Mouse (Mus musculus): ENCODE results near the gene B3gnt6. TPM values are rescaled to one million over a fixed set of nuclear protein-coding genes. Genes with fewer than 3 reads are reported as not detected.

Gene B3gnt6
- total RNA-seq, 1 experiment, result 0.09 TPM

DNA sequence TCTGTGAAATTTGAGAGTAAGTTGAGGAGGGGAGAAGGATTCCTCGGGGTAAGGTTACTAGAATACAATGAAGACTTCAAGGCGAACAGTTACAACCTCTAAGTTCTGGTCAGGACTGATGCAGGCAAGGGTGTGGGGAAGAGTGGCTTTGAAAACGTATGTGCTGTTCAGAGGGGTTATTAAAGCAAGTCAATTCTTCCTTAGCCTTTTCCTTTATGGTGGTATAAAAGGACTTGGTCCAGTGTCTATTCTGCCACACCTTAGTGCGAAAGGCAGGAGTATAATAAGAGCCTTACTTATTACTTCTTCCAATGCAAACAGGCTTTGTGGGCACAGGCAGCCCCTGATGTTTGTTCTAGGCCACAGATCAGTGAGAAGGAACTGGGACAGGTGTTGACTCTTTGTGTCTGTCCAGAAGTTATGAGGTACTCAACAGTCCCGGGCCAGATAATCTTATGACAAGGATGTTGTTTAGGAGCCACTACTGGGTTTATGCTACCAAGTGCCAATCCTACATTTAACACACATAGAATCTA is 2.3 kb upstream of the B3gnt6 start:
- no peak overlapping the region for H3K9ac ChIP-seq (ENCODE audit: insufficient read depth, low read depth, low read length, poor library complexity, severe bottlenecking)
- in situ Hi-C loops (cut with MboI; ENCODE audit: low sequenced_read_pairs in 2 of 2, unreplicated experiment in 2 of 2), result no loop called here
- H3K4me1 ChIP-seq (ENCODE audit: control insufficient read depth in 2 of 2, insufficient read depth in 2 of 2, low read length in 2 of 2, poor library complexity in 1 of 2), result no peaks in the 10 kb centered on the region
- no peak for DNase-seq (ENCODE audit: low read depth, low spot score)
- no peaks in the 10 kb centered on the region for H3K36me3 ChIP-seq (ENCODE audit: control insufficient read depth, insufficient read depth, low read length, poor library complexity, severe bottlenecking)
- no peak overlapping the region for H3K27ac ChIP-seq (ENCODE audit: insufficient read depth, low read depth, low read length, poor library complexity, severe bottlenecking)
- H3K4me3 ChIP-seq (ENCODE audit: insufficient read depth in 1 of 2, low read depth in 1 of 2, low read length in 2 of 2, poor library complexity in 1 of 2, severe bottlenecking in 1 of 2), result no peak overlapping the region
- TF ChIP-seq ZC3H11A (IDR thresholded peaks at IDR 0.05; ENCODE audit: borderline replicate concordance, low read depth, low read length) (no peak), CHD2 (IDR thresholded peaks at IDR 0.05; ENCODE audit: low read depth, low read length) (no peak), HCFC1 (IDR thresholded peaks at IDR 0.05; ENCODE audit: borderline replicate concordance, insufficient read depth, low read length) (no peak), ZNF384 (IDR thresholded peaks at IDR 0.05; ENCODE audit: low read depth, low read length) (no peak), MAFK (IDR thresholded peaks at IDR 0.05; ENCODE audit: insufficient read depth, low read depth, low read length) (no peak)
- no peaks in the 10 kb centered on the region for H3K9me3 ChIP-seq (ENCODE audit: control insufficient read depth, insufficient read depth, low read depth, low read length)

DNA sequence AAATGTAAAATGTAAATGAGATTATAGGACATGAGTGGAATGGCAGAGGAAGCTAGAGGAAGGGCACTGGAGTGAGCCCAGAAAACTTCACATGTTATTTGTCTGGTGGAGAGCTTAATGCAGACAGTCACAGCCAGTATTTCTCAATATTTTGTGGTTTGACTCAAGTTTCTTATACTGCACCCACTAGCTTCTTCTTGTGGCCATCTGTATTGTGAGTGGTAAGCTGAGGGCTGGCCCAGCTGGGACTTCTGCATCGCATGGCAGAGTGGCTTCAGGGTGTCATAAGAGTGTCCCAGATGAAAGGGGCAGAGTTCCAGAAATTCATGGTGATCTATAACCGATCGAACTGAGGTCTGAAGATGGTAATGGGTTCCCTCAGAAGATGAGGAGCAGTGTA is 1.1 kb upstream of the B3gnt6 start:
- Histone ChIP-seq H3K4me1 (ENCODE audit: control insufficient read depth in 2 of 2, insufficient read depth in 2 of 2, low read length in 2 of 2, poor library complexity in 1 of 2) (no peaks in the 10 kb centered on the region), H3K36me3 (ENCODE audit: control insufficient read depth, insufficient read depth, low read length, poor library complexity, severe bottlenecking) (no peaks in the 10 kb centered on the region), H3K4me3 (ENCODE audit: insufficient read depth in 1 of 2, low read depth in 1 of 2, low read length in 2 of 2, poor library complexity in 1 of 2, severe bottlenecking in 1 of 2) (no peak overlapping the region), H3K9ac (ENCODE audit: insufficient read depth, low read depth, low read length, poor library complexity, severe bottlenecking) (no peak overlapping the region), H3K9me3 (ENCODE audit: control insufficient read depth, insufficient read depth, low read depth, low read length) (no peaks in the 10 kb centered on the region), H3K27ac (ENCODE audit: insufficient read depth, low read depth, low read length, poor library complexity, severe bottlenecking) (no peak overlapping the region)
- in situ Hi-C loops (cut with MboI; ENCODE audit: low sequenced_read_pairs in 2 of 2, unreplicated experiment in 2 of 2), result no loop called here
- no peak for DNase-seq (ENCODE audit: low read depth, low spot score)
- TF ChIP-seq ZC3H11A (IDR thresholded peaks at IDR 0.05; ENCODE audit: borderline replicate concordance, low read depth, low read length) (no peak), MAFK (IDR thresholded peaks at IDR 0.05; ENCODE audit: insufficient read depth, low read depth, low read length) (no peak), HCFC1 (IDR thresholded peaks at IDR 0.05; ENCODE audit: borderline replicate concordance, insufficient read depth, low read length) (no peak), ZNF384 (IDR thresholded peaks at IDR 0.05; ENCODE audit: low read depth, low read length) (no peak), CHD2 (IDR thresholded peaks at IDR 0.05; ENCODE audit: low read depth, low read length) (no peak)

DNA sequence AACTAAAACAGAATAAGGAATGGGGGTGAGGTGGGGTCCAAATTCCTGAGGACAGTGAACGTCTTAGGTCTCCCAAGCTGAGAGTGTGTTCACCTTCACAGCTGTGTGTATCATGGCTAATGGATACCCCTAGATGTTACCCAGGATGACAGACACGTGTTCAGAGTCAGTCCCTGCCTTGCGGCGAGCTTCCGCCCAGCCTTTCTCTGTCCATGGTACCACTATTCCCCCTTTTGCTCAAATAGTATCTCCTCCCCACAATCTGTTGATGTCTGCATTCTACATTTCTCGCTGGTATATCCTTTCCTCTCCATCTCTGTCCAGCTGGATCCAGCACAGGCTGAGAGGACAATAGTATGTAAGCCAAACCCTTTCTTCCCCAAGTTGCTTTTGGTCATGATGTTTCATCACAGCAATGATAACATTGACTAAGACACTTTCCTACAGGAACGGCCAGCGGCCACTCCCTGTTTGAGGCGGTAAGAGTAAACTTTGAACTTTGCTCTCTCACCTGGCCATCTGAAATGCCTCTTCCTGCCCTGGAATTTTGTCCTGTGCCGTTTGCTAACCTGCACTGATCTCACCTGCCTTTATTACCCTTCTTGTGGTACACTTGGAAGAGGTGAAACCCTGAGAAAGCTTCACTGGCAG is 4.0 kb downstream of the B3gnt6 start:
- DNase-seq (ENCODE audit: low read depth, low spot score), result no peak
- in situ Hi-C loops (cut with MboI; ENCODE audit: low sequenced_read_pairs in 2 of 2, unreplicated experiment in 2 of 2), result no loop called here
- 0 out of 2 replicates have a peak, but pooled peaks have one; percentile 16 for TF ChIP-seq MAFK (IDR thresholded peaks at IDR 0.05; ENCODE audit: insufficient read depth, low read depth, low read length)
- TF ChIP-seq CHD2 (IDR thresholded peaks at IDR 0.05; ENCODE audit: low read depth, low read length), result no peak
- no peak overlapping the region for H3K4me3 ChIP-seq (ENCODE audit: insufficient read depth in 1 of 2, low read depth in 1 of 2, low read length in 2 of 2, poor library complexity in 1 of 2, severe bottlenecking in 1 of 2)
- H3K9ac ChIP-seq (ENCODE audit: insufficient read depth, low read depth, low read length, poor library complexity, severe bottlenecking), result no peak overlapping the region
- no peaks in the 10 kb centered on the region for H3K36me3 ChIP-seq (ENCODE audit: control insufficient read depth, insufficient read depth, low read length, poor library complexity, severe bottlenecking)
- no peaks in the 10 kb centered on the region for H3K9me3 ChIP-seq (ENCODE audit: control insufficient read depth, insufficient read depth, low read depth, low read length)
- H3K4me1 ChIP-seq (ENCODE audit: control insufficient read depth in 2 of 2, insufficient read depth in 2 of 2, low read length in 2 of 2, poor library complexity in 1 of 2), result no peaks in the 10 kb centered on the region; a peak in 1 of 4 replicates
- H3K27ac ChIP-seq (ENCODE audit: insufficient read depth, low read depth, low read length, poor library complexity, severe bottlenecking), result no peak overlapping the region

DNA sequence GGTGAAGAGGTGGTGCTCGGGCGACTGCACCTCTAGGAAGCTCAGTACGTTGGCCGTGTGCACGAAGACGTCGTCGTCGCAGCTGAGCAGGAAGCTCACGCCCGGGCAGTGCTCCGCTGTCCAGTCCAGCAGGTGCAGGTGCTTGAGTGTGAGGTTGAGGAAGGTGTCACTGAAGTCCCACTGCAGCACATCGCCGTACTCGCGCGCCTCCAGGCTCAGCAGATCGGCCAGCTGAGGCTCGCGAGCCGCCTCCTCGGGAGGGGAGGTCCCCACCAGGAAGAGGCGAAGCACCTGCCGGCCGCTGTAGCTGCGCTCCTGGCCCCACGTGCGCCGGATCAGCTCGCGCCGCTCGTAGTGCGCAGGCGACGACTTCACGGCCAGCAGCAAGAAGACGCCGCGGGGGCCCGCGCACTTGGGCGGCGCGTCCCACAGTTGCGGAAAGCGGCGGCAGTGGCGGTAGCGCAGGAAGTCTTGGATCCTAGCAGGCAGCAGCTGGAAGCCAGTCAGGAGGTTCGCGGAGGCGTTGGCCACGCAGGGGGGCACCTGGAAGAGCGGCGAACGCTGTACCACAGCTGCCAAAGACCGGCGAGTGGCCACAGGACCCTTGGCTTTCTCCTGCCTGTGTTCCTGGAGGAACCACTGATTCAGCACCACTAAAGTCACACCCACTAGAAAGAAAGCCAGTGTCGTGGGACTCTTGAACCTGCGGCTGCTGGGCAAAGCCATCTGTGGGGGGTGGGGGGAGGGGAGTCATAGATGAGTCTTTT is 5.1 kb downstream of the B3gnt6 start:
- in situ Hi-C loops (cut with MboI; ENCODE audit: low sequenced_read_pairs in 2 of 2, unreplicated experiment in 2 of 2), result no loop called here
- H3K27ac ChIP-seq (ENCODE audit: insufficient read depth, low read depth, low read length, poor library complexity, severe bottlenecking), result no peak overlapping the region

More for the DNA sequence above, 5.1 kb downstream of the B3gnt6 start:
- no peak overlapping the region for H3K9ac ChIP-seq (ENCODE audit: insufficient read depth, low read depth, low read length, poor library complexity, severe bottlenecking)
- H3K9me3 ChIP-seq (ENCODE audit: control insufficient read depth, insufficient read depth, low read depth, low read length), result no peaks in the 10 kb centered on the region
- TF ChIP-seq CHD2 (IDR thresholded peaks at IDR 0.05; ENCODE audit: low read depth, low read length) (no peak), HCFC1 (IDR thresholded peaks at IDR 0.05; ENCODE audit: borderline replicate concordance, insufficient read depth, low read length) (no peak), ZNF384 (IDR thresholded peaks at IDR 0.05; ENCODE audit: low read depth, low read length) (no peak), ZC3H11A (IDR thresholded peaks at IDR 0.05; ENCODE audit: borderline replicate concordance, low read depth, low read length) (no peak), MAFK (IDR thresholded peaks at IDR 0.05; ENCODE audit: insufficient read depth, low read depth, low read length) (no peak)
- no peak for DNase-seq (ENCODE audit: low read depth, low spot score)
- H3K36me3 ChIP-seq (ENCODE audit: control insufficient read depth, insufficient read depth, low read length, poor library complexity, severe bottlenecking), result no peaks in the 10 kb centered on the region
- H3K4me3 ChIP-seq (ENCODE audit: insufficient read depth in 1 of 2, low read depth in 1 of 2, low read length in 2 of 2, poor library complexity in 1 of 2, severe bottlenecking in 1 of 2), result peak overlapping the region; percentile 27 to 44
- H3K4me1 ChIP-seq (ENCODE audit: control insufficient read depth in 2 of 2, insufficient read depth in 2 of 2, low read length in 2 of 2, poor library complexity in 1 of 2), result peaks cover 0 to 4% of the 10 kb centered on the region in 2 experiments; a peak in 1 of 4 replicates
